Mouse (Mus musculus) cerebellum, adult 2 months (tissue): ENCODE results near the gene Sorbs2. TPM values are rescaled to one million over a fixed set of nuclear protein-coding genes. Genes with fewer than 3 reads are reported as not detected.
A peak's percentile ranks its signal among the peaks of the same experiment; 100 is the strongest.

Source experiments
- DNase-seq, 2 experiments: peaks; one replicate each; pipeline ENCODE4 v3.0.0; 2021
- H3K27ac ChIP-seq: fragments of 200-500 bp; 2 replicates; pipeline ENCODE4 v1.5.1; 2012; ENCODE audit warnings: low read length, control low read depth, inconsistent platforms; ENCODE audit not compliant: insufficient read depth
- H3K27me3 ChIP-seq: fragments of 200-500 bp; 2 replicates; pipeline ENCODE4 v1.6.1; 2012; ENCODE audit warnings: inconsistent platforms, mild to moderate bottlenecking, low read length, moderate library complexity; ENCODE audit not compliant: control insufficient read depth, insufficient read depth
- H3K4me1 ChIP-seq: fragments of 200-500 bp; 2 replicates; pipeline ENCODE4 v1.6.1; 2011; ENCODE audit warnings: low read length; ENCODE audit not compliant: control insufficient read depth, insufficient read depth
- H3K4me3 ChIP-seq: fragments of 200-500 bp; replicated peaks from 2 replicates; pipeline ENCODE3; 2011; ENCODE audit warnings: mild to moderate bottlenecking, low read depth, low read length, control low read depth; ENCODE audit not compliant: insufficient read depth
- CTCF ChIP-seq: fragments of 200-500 bp; IDR thresholded peaks from 2 replicates; pipeline ENCODE4 v1.5.1; 2011; ENCODE audit warnings: low read depth, mild to moderate bottlenecking, control low read depth, low read length, moderate library complexity, borderline replicate concordance; ENCODE audit not compliant: insufficient read depth
- POLR2A ChIP-seq: fragments of 200-500 bp; IDR thresholded peaks from 2 replicates; pipeline ENCODE4 v1.6.1; 2011; ENCODE audit warnings: low read length, control low read depth, borderline replicate concordance; ENCODE audit not compliant: insufficient read depth
- WGBS: fragments of 180-500 bp; shearing (Covaris S2); methylation state at CpG from one replicate; pipeline ENCODE4 v1.1.7; 2018; 5-methylcytosine and 5-hydroxymethylcytosine counted together
- polyA plus RNA-seq: library from polyadenylated mRNA; depleted of rRNA; stranded (reverse); fragments of >200 nt; gene quantifications from 2 replicates; pipeline ENCODE4 v1.2.3, GENCODE M21; 2012

Gene Sorbs2
- polyA plus RNA-seq, 1 experiment: 33.0 TPM

DNA sequence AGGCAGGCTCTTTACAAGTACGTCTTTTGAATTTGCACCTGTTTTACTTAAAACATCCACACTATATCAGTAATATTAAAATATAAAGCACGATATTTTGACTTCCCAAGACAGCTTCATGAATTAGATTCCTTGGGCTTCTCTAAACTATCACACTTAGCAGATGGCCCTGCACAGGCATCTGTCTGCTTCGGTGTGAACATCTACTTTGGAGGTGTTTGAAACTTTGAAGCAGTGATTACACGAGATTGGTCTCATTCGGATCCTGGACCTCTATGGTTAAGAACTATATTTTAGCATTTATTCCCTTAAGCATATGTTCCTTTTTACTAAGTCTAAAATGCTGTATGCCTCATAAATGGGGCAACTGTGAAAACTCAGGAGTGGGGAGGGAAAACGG, 301.0 kb downstream of the Sorbs2 start:
- no peaks in the 10 kb centered on the region for H3K27me3 ChIP-seq
- no peaks in the 10 kb centered on the region for H3K4me1 ChIP-seq
- TF ChIP-seq POLR2A (no peak), CTCF (no peak)
- no peak for DNase-seq
- 94% methylated on average over 6 of the region's 6 CpGs for WGBS
- no peak overlapping the region for H3K27ac ChIP-seq
- H3K4me3 ChIP-seq: no peak overlapping the region

DNA sequence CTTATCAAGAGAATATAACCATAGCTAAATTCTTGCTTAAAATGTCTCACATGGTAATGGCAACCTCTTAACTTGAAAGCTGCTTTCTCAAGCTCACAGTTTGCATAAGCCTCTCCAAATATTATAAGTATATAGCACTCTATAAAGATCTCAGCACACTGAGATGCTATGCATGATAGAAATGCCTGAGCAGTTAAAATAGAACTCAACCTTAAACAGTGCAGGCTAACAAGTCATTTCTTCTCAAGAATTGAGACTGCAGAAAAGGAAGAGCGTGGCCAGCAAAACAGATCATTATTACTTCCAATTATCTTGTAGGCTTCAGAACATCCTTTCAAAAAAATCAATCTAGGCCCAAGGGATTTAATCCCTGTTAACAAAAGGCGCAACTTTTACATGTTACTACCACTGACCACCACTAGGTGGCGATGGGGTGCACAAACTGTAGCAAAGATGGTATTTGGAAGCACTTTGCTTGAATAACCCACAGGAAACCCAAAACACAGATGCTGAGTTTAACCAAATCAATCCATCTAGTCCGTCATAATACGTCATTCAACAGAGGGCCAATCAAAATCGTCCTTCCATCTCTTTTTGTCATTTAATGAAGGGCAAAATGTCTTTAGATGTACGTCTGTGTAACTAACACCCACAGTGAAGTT, 309.3 kb downstream of the Sorbs2 start:
- Histone ChIP-seq H3K27me3 (no peaks in the 10 kb centered on the region), H3K27ac (no peak overlapping the region), H3K4me1 (no peaks in the 10 kb centered on the region), H3K4me3 (no peak overlapping the region)
- DNase-seq: peak; percentile 33 to 35
- no peak for TF ChIP-seq POLR2A
- TF ChIP-seq CTCF: peak; percentile 47; the same call in 1 of the 2 replicates
- WGBS: 26% methylated on average over 7 of the region's 7 CpGs

DNA sequence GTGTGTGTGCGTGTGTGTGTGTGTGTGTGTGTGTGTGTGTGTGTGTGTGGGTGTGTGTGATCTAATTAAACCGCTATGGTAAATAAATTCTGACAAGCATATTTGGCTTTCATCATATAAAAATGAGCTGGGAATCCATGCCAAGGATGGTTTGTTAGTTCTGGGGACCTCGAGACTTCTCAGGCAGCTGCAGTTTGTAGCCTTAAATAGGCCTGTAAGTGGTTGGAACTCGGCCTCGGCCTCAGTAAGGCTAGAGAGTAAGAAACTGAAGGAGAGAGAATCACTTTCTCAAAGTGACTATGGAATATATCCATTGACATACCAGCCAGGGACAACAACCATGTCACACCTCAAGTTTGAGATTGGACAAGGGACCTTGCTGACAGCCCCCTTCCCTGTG, 314.1 kb downstream of the Sorbs2 start:
- 46% methylated on average over 5 of the region's 5 CpGs for WGBS
- no peaks in the 10 kb centered on the region for H3K4me1 ChIP-seq
- no peak overlapping the region for H3K27ac ChIP-seq
- TF ChIP-seq CTCF (no peak), POLR2A (no peak)
- no peaks in the 10 kb centered on the region for H3K27me3 ChIP-seq
- DNase-seq: no peak
- H3K4me3 ChIP-seq: no peak overlapping the region

DNA sequence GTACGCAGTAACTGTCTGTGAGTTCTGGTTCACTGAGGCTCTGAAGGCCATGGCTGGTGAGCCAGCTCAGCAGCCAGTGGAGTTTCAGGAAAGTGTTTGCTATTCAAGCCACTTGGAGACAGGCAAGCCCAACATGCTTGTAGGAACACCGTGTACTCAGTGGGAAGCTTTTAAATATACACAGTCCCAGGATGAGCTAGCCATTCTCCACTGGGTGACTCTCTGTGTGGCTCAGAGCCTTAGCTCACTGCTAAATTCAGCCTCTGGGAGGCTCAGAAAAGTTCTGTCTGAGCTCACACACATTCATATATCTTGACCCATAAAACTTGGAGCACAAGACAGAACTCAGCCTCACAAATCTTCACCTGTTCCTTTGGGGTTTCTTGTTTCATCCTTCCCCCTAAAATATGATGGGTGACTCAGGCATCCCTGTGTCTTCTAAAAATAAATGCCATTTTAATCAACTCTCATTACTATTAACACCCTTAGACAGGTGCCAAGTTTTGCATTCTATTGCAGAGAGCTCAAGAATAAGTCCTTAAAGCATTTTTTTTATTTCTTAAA, 322.5 kb downstream of the Sorbs2 start:
- H3K4me1 ChIP-seq: no peaks in the 10 kb centered on the region
- no peak overlapping the region for H3K27ac ChIP-seq
- DNase-seq: no peak
- no peak for TF ChIP-seq CTCF
- TF ChIP-seq POLR2A: no peak
- 71% methylated on average over 2 of the region's 2 CpGs for WGBS
- H3K27me3 ChIP-seq: no peaks in the 10 kb centered on the region
- no peak overlapping the region for H3K4me3 ChIP-seq

DNA sequence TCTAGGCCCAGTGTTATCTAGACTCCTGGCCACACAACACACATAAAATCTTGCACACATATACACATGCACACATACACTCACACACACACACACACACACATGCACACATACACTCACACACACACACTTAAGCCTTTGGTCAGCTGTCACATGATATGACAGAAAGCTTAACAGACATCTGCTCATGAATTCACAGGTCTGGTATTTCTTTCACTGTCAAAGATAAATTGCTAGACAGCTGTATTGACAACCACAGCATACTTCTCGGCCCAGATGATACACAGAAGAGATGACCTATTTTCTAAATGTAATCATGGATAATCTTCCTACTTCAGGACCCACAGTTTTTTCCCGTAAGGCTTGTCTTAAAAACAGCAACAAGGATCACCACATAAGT, 326.3 kb downstream of the Sorbs2 start:
- 77% methylated on average over 2 of the region's 2 CpGs for WGBS
- TF ChIP-seq CTCF: no peak
- no peak for TF ChIP-seq POLR2A
- Histone ChIP-seq H3K4me3 (no peak overlapping the region), H3K27me3 (no peaks in the 10 kb centered on the region), H3K4me1 (no peaks in the 10 kb centered on the region), H3K27ac (no peak overlapping the region)
- DNase-seq: no peak

DNA sequence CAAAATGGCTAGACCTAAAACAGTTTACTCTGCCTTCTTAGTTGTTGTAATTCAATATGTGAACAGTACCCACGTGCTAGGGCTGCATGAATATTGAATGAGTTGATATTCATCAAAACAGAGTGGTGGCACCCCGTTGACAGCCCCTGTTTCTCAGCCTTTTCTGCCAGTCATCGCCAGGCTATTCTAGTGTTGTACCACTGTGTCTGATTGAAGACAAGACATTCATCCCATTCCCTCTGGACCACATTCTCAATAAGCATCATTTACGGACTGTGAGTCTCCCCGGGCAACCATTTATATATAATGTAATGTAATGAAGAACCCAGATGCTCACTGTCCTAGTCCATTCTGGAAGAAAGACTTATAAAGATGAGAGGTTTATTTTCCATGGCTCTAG, 335.7 kb downstream of the Sorbs2 start:
- Histone ChIP-seq H3K27ac (no peak overlapping the region), H3K27me3 (no peaks in the 10 kb centered on the region), H3K4me1 (peaks cover 2% of the 10 kb centered on the region; the same call in 1 of the 2 replicates), H3K4me3 (no peak overlapping the region)
- 56% methylated on average over 5 of the region's 5 CpGs for WGBS
- TF ChIP-seq POLR2A: no peak
- no peak for TF ChIP-seq CTCF
- no peak for DNase-seq

DNA sequence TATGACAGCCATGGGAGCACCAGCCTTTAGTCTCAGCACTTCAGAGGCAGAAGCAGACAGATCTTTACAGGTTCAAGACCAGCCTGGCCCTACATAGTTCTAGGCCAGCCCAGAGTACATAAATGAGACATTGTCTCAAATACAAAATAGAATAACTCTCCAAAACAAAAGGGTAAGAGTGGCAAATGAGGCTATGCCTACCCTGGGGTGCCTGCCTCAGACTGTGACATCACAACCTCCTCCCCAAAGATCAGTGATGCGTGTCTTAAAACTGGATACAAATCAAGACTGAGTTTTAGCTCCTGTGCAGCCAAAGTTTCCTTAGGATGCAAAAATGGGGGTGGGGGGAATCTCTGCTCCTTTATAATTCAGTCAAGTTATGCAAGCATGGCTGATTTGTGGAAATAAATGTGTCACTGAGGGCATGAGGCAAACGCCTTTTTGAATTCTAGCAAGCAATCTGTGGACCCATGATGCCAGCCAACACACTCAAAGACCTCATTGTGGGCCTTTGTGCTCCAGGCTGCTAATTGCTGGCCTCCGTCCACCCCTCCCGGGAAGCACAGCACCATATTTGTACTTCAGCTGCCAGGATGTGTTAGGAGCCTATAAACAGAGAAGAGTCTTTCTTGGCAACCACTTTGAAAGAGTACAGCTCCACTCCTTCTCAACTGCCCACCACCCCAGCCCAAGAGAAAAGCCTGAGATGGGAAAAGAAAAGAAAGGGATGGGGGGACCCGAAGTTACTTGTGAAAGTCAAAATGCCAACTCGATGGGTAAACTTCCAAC, 336.7 kb downstream of the Sorbs2 start:
- TF ChIP-seq CTCF: no peak
- TF ChIP-seq POLR2A: no peak
- H3K4me1 ChIP-seq: peaks cover 2% of the 10 kb centered on the region; the same call in 1 of the 2 replicates
- H3K27me3 ChIP-seq: no peaks in the 10 kb centered on the region
- H3K27ac ChIP-seq: no peak overlapping the region; the same call in 1 of the 2 replicates
- 5% methylated on average over 6 of the region's 6 CpGs for WGBS
- DNase-seq: peak; percentile 39 to 66
- no peak overlapping the region for H3K4me3 ChIP-seq

DNA sequence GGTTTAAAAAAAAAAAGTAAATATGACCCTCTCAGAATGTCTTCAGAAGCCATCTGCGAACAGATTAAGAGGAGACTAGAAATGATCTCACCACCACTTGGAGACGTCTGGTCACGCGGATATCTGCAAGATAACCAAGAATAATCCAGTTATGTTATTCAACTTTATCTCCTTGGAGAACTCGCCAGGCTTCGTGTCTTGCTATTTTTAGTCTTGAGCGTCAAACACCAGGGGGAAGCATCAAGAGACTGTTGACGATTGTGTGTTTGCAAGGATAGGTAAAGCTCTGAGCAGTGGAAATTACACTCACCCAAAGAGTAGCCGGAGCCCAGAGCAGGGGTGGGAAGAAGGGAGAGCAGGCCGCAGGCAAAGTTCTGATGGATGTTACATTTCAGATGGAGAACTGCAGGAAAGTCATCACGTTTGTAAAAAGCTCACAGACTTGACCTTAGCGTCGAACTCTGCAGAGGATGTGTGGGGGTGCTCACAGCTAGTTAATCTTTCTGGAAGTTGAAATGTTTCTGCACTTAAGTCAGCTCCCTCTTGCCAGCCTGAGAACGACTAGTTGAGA, 337.4 kb downstream of the Sorbs2 start:
- TF ChIP-seq CTCF: no peak
- no peak for TF ChIP-seq POLR2A
- no peak overlapping the region for H3K4me3 ChIP-seq
- no peak overlapping the region for H3K27ac ChIP-seq
- H3K4me1 ChIP-seq: peaks cover 2% of the 10 kb centered on the region; the same call in 1 of the 2 replicates
- DNase-seq: no peak
- 24% methylated on average over 14 of the region's 14 CpGs for WGBS
- no peaks in the 10 kb centered on the region for H3K27me3 ChIP-seq
